Mouse (Mus musculus): ENCODE measurements at regions not wholly inside any gene's neighbourhood (a gene's known extent, or its start where the extent isn't known, plus 50 kb on each side); places are given as distances from the start of the nearest gene placed in this dataset.

- Histone ChIP-seq H3K27me3 (replicated peaks) (peaks cover 1% of the 10 kb centered on the region), H3K36me3 (replicated peaks in 1 of 2; ENCODE audit: control insufficient read depth in 1 of 2, insufficient read depth in 1 of 2, low read length in 1 of 2) (no peaks in the 10 kb centered on the region), H3K79me2 (replicated peaks; ENCODE audit: control insufficient read depth, extremely low read depth, insufficient read depth, poor library complexity, severe bottlenecking) (no peaks in the 10 kb centered on the region), H3K4me3 (replicated peaks in 1 of 3; ENCODE audit: low read depth in 2 of 3, low read length in 2 of 3, poor library complexity in 1 of 3) (no peak overlapping the region), H3K4me1 (ENCODE audit: control insufficient read depth in 1 of 2, insufficient read depth in 2 of 2) (peaks cover 0 to 13% of the 10 kb centered on the region in 2 experiments; a peak in 1 of 4 replicates), H3K9ac (ENCODE audit: insufficient read depth, low read depth) (no peak overlapping the region), H3K9me3 (replicated peaks; ENCODE audit: low read length) (peaks cover 5% of the 10 kb centered on the region), H3K27ac (ENCODE audit: insufficient read depth, low read depth) (no peak overlapping the region), H3K4me2 (ENCODE audit: insufficient read depth, low read depth, poor library complexity, severe bottlenecking) (no peak overlapping the region)
- dilution Hi-C loops (cut with MboI; ENCODE audit: extremely low pct_ligation_motif_present, extremely low pct_unique_long_range_greater_than_20kb, low sequenced_read_pairs): no loop called here
- TF ChIP-seq IRF4 (IDR thresholded peaks at IDR 0.05; ENCODE audit: low read depth, low read length): peak; percentile 75
- no peak for TF ChIP-seq KAT2A (IDR thresholded peaks at IDR 0.05; ENCODE audit: insufficient replicate concordance, low read length)
- no peak for TF ChIP-seq ZMIZ1 (IDR thresholded peaks at IDR 0.05; ENCODE audit: low read depth, low read length)
- 0 out of 2 replicates have a peak, but pooled peaks have one; percentile 51 for TF ChIP-seq RCOR1 (conservative IDR thresholded peaks at IDR 0.05; ENCODE audit: low read depth, low read length)
- TF ChIP-seq EP300 (IDR thresholded peaks at IDR 0.05; ENCODE audit: low read length): peak; percentile 80
- TF ChIP-seq RAD21 (IDR thresholded peaks at IDR 0.05; ENCODE audit: low read depth, low read length): no peak
- peak; percentile 35 for DNase-seq (ENCODE audit: extremely low read depth)
- in situ Hi-C loops (cut with MboI; ENCODE audit: low pct_ligation_motif_present, low pct_unique_long_range_greater_than_20kb, low sequenced_read_pairs): no loop called here
These were observed 371.2 kb upstream of the Npvf start for GRCm38 (mm10) chr6:51025411-51025810.

- no peak overlapping the region for H3K4me3 ChIP-seq (replicated peaks in 1 of 3; ENCODE audit: low read depth in 2 of 3, low read length in 2 of 3, poor library complexity in 1 of 3)
- no peak overlapping the region for H3K27ac ChIP-seq (ENCODE audit: insufficient read depth, low read depth)
- DNase-seq (ENCODE audit: extremely low read depth): no peak
- H3K79me2 ChIP-seq (replicated peaks; ENCODE audit: control insufficient read depth, extremely low read depth, insufficient read depth, poor library complexity, severe bottlenecking): no peaks in the 10 kb centered on the region
- H3K4me2 ChIP-seq (ENCODE audit: insufficient read depth, low read depth, poor library complexity, severe bottlenecking): no peak overlapping the region
- H3K4me1 ChIP-seq (ENCODE audit: control insufficient read depth in 1 of 2, insufficient read depth in 2 of 2): peaks cover 0 to 13% of the 10 kb centered on the region in 2 experiments; a peak in 1 of 4 replicates
- H3K27me3 ChIP-seq (replicated peaks): peaks cover 1% of the 10 kb centered on the region
- H3K36me3 ChIP-seq (replicated peaks in 1 of 2; ENCODE audit: control insufficient read depth in 1 of 2, insufficient read depth in 1 of 2, low read length in 1 of 2): no peaks in the 10 kb centered on the region
- no peak overlapping the region for H3K9ac ChIP-seq (ENCODE audit: insufficient read depth, low read depth)
- dilution Hi-C loops (cut with MboI; ENCODE audit: extremely low pct_ligation_motif_present, extremely low pct_unique_long_range_greater_than_20kb, low sequenced_read_pairs) (no loop called here), in situ Hi-C loops (cut with MboI; ENCODE audit: low pct_ligation_motif_present, low pct_unique_long_range_greater_than_20kb, low sequenced_read_pairs) (no loop called here)
- H3K9me3 ChIP-seq (replicated peaks; ENCODE audit: low read length): peaks cover 5% of the 10 kb centered on the region
- TF ChIP-seq USF2 (conservative IDR thresholded peaks at IDR 0.05; ENCODE audit: low read depth, low read length) (no peak), ZMIZ1 (IDR thresholded peaks at IDR 0.05; ENCODE audit: low read depth, low read length) (no peak), IRF4 (IDR thresholded peaks at IDR 0.05; ENCODE audit: low read depth, low read length) (no peak), JUN (IDR thresholded peaks at IDR 0.05; ENCODE audit: insufficient read depth, low read depth, low read length) (no peak), PAX5 (IDR thresholded peaks at IDR 0.05; ENCODE audit: low read length) (no peak), CHD2 (IDR thresholded peaks at IDR 0.05; ENCODE audit: low read length) (no peak), KAT2A (IDR thresholded peaks at IDR 0.05; ENCODE audit: insufficient replicate concordance, low read length) (no peak), CTCF (conservative IDR thresholded peaks at IDR 0.05 in 1 of 2, IDR thresholded peaks at IDR 0.05 in 1 of 2; ENCODE audit: low read depth in 2 of 2, low read length in 2 of 2) (no peak), GABPA (IDR thresholded peaks at IDR 0.05; ENCODE audit: insufficient replicate concordance, low read depth, low read length) (no peak), SIN3A (IDR thresholded peaks at IDR 0.05; ENCODE audit: low read length) (no peak), MAFK (IDR thresholded peaks at IDR 0.05; ENCODE audit: insufficient replicate concordance, low read length) (no peak), TCF12 (IDR thresholded peaks at IDR 0.05; ENCODE audit: low read depth, low read length) (no peak)
These were observed 373.1 kb upstream of the Npvf start for GRCm38 (mm10) chr6:51027296-51027695.
